Mouse (Mus musculus): Measurements from ENCODE around the gene Men1. TPM values are rescaled to one million over a fixed set of nuclear protein-coding genes. Genes with fewer than 3 reads are reported as not detected.
A peak's percentile ranks its signal among the peaks of the same experiment; 100 is the strongest.
"Not testable (repeated sequence)": the region's sequence is repeated elsewhere in the genome, so short reads cannot be mapped to it uniquely, and the experiment has no call there.

Gene Men1
- polyA plus RNA-seq, 1 experiment from 2014 or later, result 54.6 TPM

DNA sequence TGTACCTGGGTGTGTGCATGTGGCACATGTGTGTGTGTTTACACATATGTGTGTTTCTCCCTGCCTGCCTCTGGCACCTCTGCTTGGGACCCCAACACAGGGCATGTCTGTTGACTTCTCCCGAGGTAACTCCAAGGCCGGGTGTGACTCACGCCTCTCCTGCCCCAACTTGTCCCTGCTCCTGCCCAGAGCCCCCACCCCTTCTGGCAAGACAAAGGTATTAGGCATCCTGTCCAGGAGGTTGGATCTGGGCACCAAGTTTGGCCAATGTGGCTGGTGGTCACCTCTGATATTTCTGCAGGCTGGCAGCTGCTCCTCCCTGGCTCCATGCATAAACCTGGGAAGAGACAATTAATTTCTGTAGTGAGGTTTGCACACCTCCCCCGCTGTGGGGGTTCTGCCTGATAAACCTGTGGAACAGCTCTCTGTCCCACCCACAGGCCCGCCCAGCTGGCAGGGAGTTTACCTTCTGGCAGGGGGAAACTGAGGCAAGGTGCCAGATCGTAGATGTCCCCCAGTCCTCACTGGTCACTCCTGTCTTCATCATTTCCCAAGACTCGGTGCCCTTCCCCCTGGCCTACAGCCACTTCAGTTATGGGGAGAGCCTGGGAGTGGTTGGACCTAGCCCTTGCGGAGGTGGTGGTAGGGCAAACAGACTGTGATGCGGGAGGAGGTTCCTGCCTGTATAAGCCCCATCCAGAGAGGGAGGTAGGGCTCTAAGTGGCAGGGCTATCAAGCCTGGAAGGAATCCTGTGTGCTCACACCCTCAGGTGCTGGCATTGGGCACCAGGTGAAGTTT lies 26.8 kb upstream of the Men1 start:
- peaks cover 15% of the 10 kb centered on the region; the same call in 1 of the 2 replicates for H3K4me1 ChIP-seq (replicated peaks; ENCODE audit: insufficient read depth, low read length)
- H3K9ac ChIP-seq (ENCODE audit: low read depth, low read length), result no peak overlapping the region
- peaks cover 19% of the 10 kb centered on the region; the same call in 1 of the 2 replicates for H3K36me3 ChIP-seq (ENCODE audit: insufficient read depth, low read length)
- H3K4me2 ChIP-seq (ENCODE audit: low read length), result peak overlapping the region; percentile 71; the same call in 1 of the 2 replicates
- ATAC-seq (replicated peaks; ENCODE audit: low FRiP score, low read depth), result no peak
- H3K4me3 ChIP-seq (replicated peaks; ENCODE audit: low read depth, low read length), result no peak overlapping the region
- H3K27ac ChIP-seq, result no peak overlapping the region
- H3K27me3 ChIP-seq (ENCODE audit: insufficient read depth, low read length), result no peaks in the 10 kb centered on the region
- WGBS, result 81% methylated on average over 9 of the region's 9 CpGs
- H3K9me3 ChIP-seq (replicated peaks; ENCODE audit: low read length), result no peaks in the 10 kb centered on the region
- no peak for TF ChIP-seq CTCF (IDR thresholded peaks at IDR 0.05; ENCODE audit: low read depth)
- no peak for DNase-seq (ENCODE audit: low spot score)

DNA sequence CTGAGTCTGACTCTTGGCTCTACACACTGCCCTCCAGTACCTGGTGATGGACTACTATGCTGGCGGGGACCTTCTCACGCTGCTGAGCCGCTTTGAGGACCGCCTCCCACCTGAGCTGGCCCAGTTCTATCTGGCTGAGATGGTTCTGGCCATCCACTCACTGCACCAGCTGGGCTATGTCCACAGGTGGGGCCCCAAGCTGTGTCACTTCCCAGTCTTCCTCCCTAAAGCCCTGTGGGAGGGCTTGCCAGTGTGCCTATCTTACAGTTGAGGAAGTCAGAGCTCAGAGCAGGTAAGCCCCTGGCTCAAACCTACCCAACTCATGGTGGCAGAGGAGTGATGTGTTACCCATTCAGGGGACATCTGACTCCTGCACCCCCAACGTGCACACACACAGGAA lies 24.6 kb upstream of the Men1 start:
- Histone ChIP-seq H3K36me3 (ENCODE audit: insufficient read depth, low read length) (peaks cover 40% of the 10 kb centered on the region), H3K9me3 (replicated peaks; ENCODE audit: low read length) (no peaks in the 10 kb centered on the region), H3K4me1 (replicated peaks; ENCODE audit: insufficient read depth, low read length) (peaks cover 15% of the 10 kb centered on the region; the same call in 1 of the 2 replicates), H3K4me2 (ENCODE audit: low read length) (no peak overlapping the region), H3K9ac (ENCODE audit: low read depth, low read length) (no peak overlapping the region), H3K4me3 (replicated peaks; ENCODE audit: low read depth, low read length) (no peak overlapping the region), H3K27ac (no peak overlapping the region), H3K27me3 (ENCODE audit: insufficient read depth, low read length) (no peaks in the 10 kb centered on the region)
- DNase-seq (ENCODE audit: low spot score) (no peak), ATAC-seq (replicated peaks; ENCODE audit: low FRiP score, low read depth) (no peak)
- no peak for TF ChIP-seq CTCF (IDR thresholded peaks at IDR 0.05; ENCODE audit: low read depth)
- 92% methylated on average over 5 of the region's 5 CpGs for WGBS

DNA sequence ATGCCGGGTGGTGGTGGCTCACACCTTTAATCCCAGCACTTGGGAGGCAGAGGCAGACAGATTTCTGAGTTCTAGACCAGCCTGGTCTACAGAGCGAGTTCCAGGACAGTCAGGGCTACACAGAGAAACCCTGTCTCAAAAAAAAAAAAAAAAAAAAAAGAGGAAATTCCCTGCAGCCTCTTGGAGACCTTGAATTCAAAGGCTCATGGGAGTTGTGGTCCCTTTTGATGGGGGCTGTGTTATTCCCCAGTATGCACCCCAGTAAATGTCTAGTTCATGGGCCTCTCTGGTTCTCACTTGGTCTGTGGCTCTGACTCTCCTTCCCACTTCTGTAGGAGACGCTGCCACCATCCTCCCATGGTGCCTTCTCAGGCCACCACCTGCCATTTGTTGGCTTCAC lies 23.0 kb upstream of the Men1 start:
- WGBS, result 93% methylated on average over 3 of the region's 3 CpGs
- not testable (repeated sequence) for DNase-seq (ENCODE audit: low spot score); H3K27me3 ChIP-seq (ENCODE audit: insufficient read depth, low read length); H3K9me3 ChIP-seq (replicated peaks; ENCODE audit: low read length); H3K27ac ChIP-seq; H3K4me2 ChIP-seq (ENCODE audit: low read length); ATAC-seq (replicated peaks; ENCODE audit: low FRiP score, low read depth); H3K9ac ChIP-seq (ENCODE audit: low read depth, low read length); H3K4me3 ChIP-seq (replicated peaks; ENCODE audit: low read depth, low read length)
- peaks cover 52% of the 10 kb centered on the region for H3K36me3 ChIP-seq (ENCODE audit: insufficient read depth, low read length)
- H3K4me1 ChIP-seq (replicated peaks; ENCODE audit: insufficient read depth, low read length), result peaks cover 14% of the 10 kb centered on the region; the same call in 1 of the 2 replicates

DNA sequence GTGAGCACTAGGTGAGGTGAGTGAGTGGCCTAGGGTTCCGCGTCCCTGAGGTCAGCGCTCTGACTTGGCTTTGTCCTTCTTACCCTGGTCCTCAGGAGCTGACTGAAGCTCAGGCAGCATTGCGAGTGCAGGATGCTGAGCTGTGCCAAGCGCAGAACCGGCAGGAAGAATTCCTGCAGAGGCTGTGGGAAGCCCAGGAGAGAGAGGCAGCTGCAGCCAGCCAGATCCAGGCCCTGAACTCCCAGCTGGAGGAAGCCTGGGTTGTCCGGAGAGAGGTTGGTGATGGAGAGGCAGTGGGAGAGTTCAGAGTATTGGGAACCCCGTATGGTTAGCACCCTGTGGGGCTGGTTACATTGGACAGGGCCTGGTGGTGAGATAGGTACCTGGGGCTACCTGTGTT lies 21.0 kb upstream of the Men1 start:
- Histone ChIP-seq H3K36me3 (ENCODE audit: insufficient read depth, low read length) (peaks cover 71% of the 10 kb centered on the region), H3K4me3 (replicated peaks; ENCODE audit: low read depth, low read length) (no peak overlapping the region), H3K27ac (no peak overlapping the region), H3K4me2 (ENCODE audit: low read length) (no peak overlapping the region), H3K27me3 (ENCODE audit: insufficient read depth, low read length) (no peaks in the 10 kb centered on the region), H3K4me1 (replicated peaks; ENCODE audit: insufficient read depth, low read length) (no peaks in the 10 kb centered on the region), H3K9me3 (replicated peaks; ENCODE audit: low read length) (no peaks in the 10 kb centered on the region), H3K9ac (ENCODE audit: low read depth, low read length) (no peak overlapping the region)
- TF ChIP-seq CTCF (IDR thresholded peaks at IDR 0.05; ENCODE audit: low read depth), result no peak
- no peak for DNase-seq (ENCODE audit: low spot score)
- no peak for ATAC-seq (replicated peaks; ENCODE audit: low FRiP score, low read depth)
- WGBS, result 86% methylated on average over 8 of the region's 8 CpGs

DNA sequence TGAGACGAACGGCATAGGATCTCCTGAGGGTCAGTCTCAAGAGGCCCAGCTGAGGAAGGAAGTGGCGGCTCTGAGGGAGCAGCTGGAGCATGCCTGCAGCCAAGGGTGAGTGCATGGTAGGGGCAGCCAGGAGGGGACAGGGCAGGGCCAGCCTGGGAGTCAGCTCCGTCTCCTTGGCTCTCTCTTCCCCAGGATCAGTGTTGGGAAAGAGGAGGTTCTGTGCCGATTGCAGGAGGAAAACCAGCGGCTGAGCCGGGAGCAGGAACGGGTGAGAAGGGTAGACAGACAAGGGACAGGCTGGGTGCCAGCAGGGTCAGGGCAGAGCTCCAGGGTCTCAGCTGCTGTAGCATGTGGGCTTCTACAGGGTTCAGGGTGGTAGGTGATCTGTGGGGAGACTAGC lies 20.3 kb upstream of the Men1 start:
- 82% methylated on average over 8 of the region's 8 CpGs for WGBS
- no peaks in the 10 kb centered on the region for H3K4me1 ChIP-seq (replicated peaks; ENCODE audit: insufficient read depth, low read length)
- H3K9me3 ChIP-seq (replicated peaks; ENCODE audit: low read length), result no peaks in the 10 kb centered on the region
- H3K4me2 ChIP-seq (ENCODE audit: low read length), result no peak overlapping the region
- no peak overlapping the region for H3K4me3 ChIP-seq (replicated peaks; ENCODE audit: low read depth, low read length)
- peaks cover 72% of the 10 kb centered on the region for H3K36me3 ChIP-seq (ENCODE audit: insufficient read depth, low read length)
- no peak overlapping the region for H3K9ac ChIP-seq (ENCODE audit: low read depth, low read length)
- no peak for DNase-seq (ENCODE audit: low spot score)
- no peaks in the 10 kb centered on the region for H3K27me3 ChIP-seq (ENCODE audit: insufficient read depth, low read length)
- no peak for TF ChIP-seq CTCF (IDR thresholded peaks at IDR 0.05; ENCODE audit: low read depth)
- no peak overlapping the region for H3K27ac ChIP-seq
- no peak for ATAC-seq (replicated peaks; ENCODE audit: low FRiP score, low read depth)

DNA sequence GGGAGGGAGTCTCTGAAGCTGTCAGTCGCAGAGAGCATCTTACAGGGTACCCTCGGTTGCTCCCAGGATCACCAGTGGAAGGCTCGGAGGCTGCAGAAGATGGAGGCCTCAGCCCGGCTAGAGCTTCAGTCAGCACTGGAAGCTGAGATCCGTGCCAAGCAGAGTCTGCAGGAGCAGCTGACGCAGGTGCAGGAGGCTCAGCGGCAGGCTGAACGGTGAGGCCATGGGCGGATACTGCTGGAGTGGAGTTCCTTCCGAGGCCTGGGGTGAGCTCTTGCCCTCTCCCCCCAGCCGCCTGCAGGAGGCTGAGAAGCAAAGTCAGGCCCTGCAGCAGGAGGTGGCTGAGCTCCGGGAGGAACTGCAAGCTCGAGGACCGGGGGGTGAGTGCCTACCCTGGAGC lies 19.2 kb upstream of the Men1 start:
- DNase-seq (ENCODE audit: low spot score), result no peak
- no peak for TF ChIP-seq CTCF (IDR thresholded peaks at IDR 0.05; ENCODE audit: low read depth)
- H3K4me2 ChIP-seq (ENCODE audit: low read length), result no peak overlapping the region
- no peaks in the 10 kb centered on the region for H3K9me3 ChIP-seq (replicated peaks; ENCODE audit: low read length)
- no peak overlapping the region for H3K9ac ChIP-seq (ENCODE audit: low read depth, low read length)
- 80% methylated on average over 14 of the region's 14 CpGs for WGBS
- no peak overlapping the region for H3K4me3 ChIP-seq (replicated peaks; ENCODE audit: low read depth, low read length)
- no peak for ATAC-seq (replicated peaks; ENCODE audit: low FRiP score, low read depth)
- no peaks in the 10 kb centered on the region for H3K4me1 ChIP-seq (replicated peaks; ENCODE audit: insufficient read depth, low read length)
- H3K36me3 ChIP-seq (ENCODE audit: insufficient read depth, low read length), result peaks cover 64% of the 10 kb centered on the region
- no peaks in the 10 kb centered on the region for H3K27me3 ChIP-seq (ENCODE audit: insufficient read depth, low read length)
- no peak overlapping the region for H3K27ac ChIP-seq

Data from kidney, postnatal 0 days (tissue).